Mouse (Mus musculus) G1E (cell line): ENCODE data around the gene Sorcs2. TPM values are rescaled to one million over a fixed set of nuclear protein-coding genes. Genes with fewer than 3 reads are reported as not detected.

ENCODE experiments used
- ATAC-seq: 2 replicates; pipeline ENCODE4 v1.8.0; 2016; ENCODE audit warnings: mild to moderate bottlenecking; ENCODE audit not compliant: insufficient number of reproducible peaks, poor library complexity, low FRiP score, severe bottlenecking; ENCODE audit errors: extremely low read depth
- DNase-seq: peaks from one replicate; pipeline ENCODE4 v3.0.0; 2012; ENCODE audit warnings: low spot score
- H3K27me3 ChIP-seq: 2 replicates; pipeline ENCODE4 v1.6.1; 2012; ENCODE audit warnings: mild to moderate bottlenecking, low read length, inconsistent platforms; ENCODE audit not compliant: insufficient read depth
- H3K36me3 ChIP-seq: replicated peaks from 2 replicates; pipeline ENCODE3; 2012; ENCODE audit warnings: mild to moderate bottlenecking, inconsistent platforms
- H3K4me1 ChIP-seq: 2 replicates; pipeline ENCODE4 v1.6.1; 2012; ENCODE audit warnings: low read depth, low read length, inconsistent platforms, mixed read lengths; ENCODE audit not compliant: insufficient read depth
- H3K4me3 ChIP-seq: 2 replicates; pipeline ENCODE4 v1.5.1; 2012; ENCODE audit warnings: low read depth, mild to moderate bottlenecking, inconsistent platforms, low read length, moderate library complexity, mixed read lengths
- H3K9me3 ChIP-seq: replicated peaks from 2 replicates; pipeline ENCODE4 v1.6.1; 2012; ENCODE audit warnings: inconsistent platforms
- CTCF ChIP-seq: IDR thresholded peaks from 2 replicates; pipeline ENCODE4 v1.5.1; 2012; ENCODE audit warnings: low read depth, low read length, inconsistent platforms, mixed read lengths
- GATA1 ChIP-seq: IDR thresholded peaks from 2 replicates; pipeline ENCODE4 v1.6.1; 2012; ENCODE audit warnings: borderline replicate concordance, low read length, inconsistent platforms, mixed read lengths
- GATA2 ChIP-seq: IDR thresholded peaks from 2 replicates; pipeline ENCODE4 v1.6.1; 2012; ENCODE audit warnings: low read depth, low read length, inconsistent platforms, borderline replicate concordance
- POLR2AphosphoS5 ChIP-seq: IDR thresholded peaks from 2 replicates; pipeline ENCODE4 v1.6.1; 2012; ENCODE audit warnings: low read depth, low read length, inconsistent platforms; ENCODE audit not compliant: insufficient replicate concordance
- TAL1 ChIP-seq: conservative IDR thresholded peaks from 2 replicates; pipeline ENCODE4 v1.6.1; 2012; ENCODE audit warnings: low read depth, low read length, inconsistent platforms, mixed read lengths
- polyA plus RNA-seq: library from polyadenylated mRNA; stranded (reverse); fragments of >175 nt; gene quantifications from 2 replicates; pipeline ENCODE4 v1.2.3, GENCODE M21; 2012
- total RNA-seq, 2 experiments: library from RNA; stranded (forward) in 1 of 2; stranded (reverse) in 1 of 2; fragments of 200-1000 nt in 1 of 2; fragments of >200 nt in 1 of 2; fragmentation: Nextera tagmentation in 1 of 2; gene quantifications; 2 replicates each; pipeline ENCODE4 v1.2.3; 2014 to 2017

Sorcs2 gene
- total and polyA plus RNA-seq, 3 experiments: 0.04 to 0.22 TPM; not detected in 1

DNA sequence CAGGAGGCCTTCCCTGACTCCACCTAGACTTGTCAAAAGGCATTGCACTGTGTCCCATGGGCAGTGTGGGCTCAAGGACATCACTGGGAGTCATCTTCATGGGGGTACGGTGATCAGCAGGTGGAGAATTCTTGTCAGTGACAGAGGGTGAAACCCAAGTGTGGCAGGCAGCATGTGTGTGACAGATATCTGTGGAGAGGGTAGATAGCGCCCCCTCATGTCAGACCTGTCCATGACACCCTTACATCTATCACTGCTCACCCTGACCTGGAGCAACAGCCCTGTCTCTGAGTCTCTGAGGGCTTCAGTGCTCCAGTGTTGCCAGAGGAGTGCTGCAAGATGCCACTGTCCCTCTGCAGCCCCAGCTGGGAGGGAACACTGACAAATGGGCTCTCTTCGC is 343.4 kb downstream of the Sorcs2 start:
- Histone ChIP-seq H3K27me3 (peaks cover 2% of the 10 kb centered on the region; the same call in 1 of the 2 replicates), H3K36me3 (no peaks in the 10 kb centered on the region), H3K9me3 (no peaks in the 10 kb centered on the region), H3K4me3 (no peak overlapping the region), H3K4me1 (no peaks in the 10 kb centered on the region)
- ATAC-seq (no peak), DNase-seq (no peak)
- no peak for TF ChIP-seq TAL1
- TF ChIP-seq GATA2: no peak

GRCm38 (mm10) chr5:36043154-36043553 is 354.8 kb downstream of the Sorcs2 start:
- Histone ChIP-seq H3K27me3 (no peaks in the 10 kb centered on the region), H3K4me3 (no peak overlapping the region)
- no peak for ATAC-seq

GRCm38 (mm10) chr5:36041756-36042155 is 356.2 kb downstream of the Sorcs2 start:
- Histone ChIP-seq H3K4me3 (no peak overlapping the region), H3K27me3 (no peaks in the 10 kb centered on the region), H3K36me3 (no peaks in the 10 kb centered on the region), H3K9me3 (no peaks in the 10 kb centered on the region), H3K4me1 (no peaks in the 10 kb centered on the region)
- TF ChIP-seq GATA1 (no peak), CTCF (no peak), TAL1 (no peak), POLR2AphosphoS5 (no peak), GATA2 (no peak)
- no peak for ATAC-seq
- DNase-seq: no peak

More at GRCm38 (mm10) chr5:36043154-36043553, 354.8 kb downstream of the Sorcs2 start:
- DNase-seq: no peak
- no peaks in the 10 kb centered on the region for H3K4me1 ChIP-seq
- no peak for TF ChIP-seq GATA2
- TF ChIP-seq TAL1: no peak
- no peak for TF ChIP-seq POLR2AphosphoS5
- no peak for TF ChIP-seq CTCF
- TF ChIP-seq GATA1: no peak
- H3K9me3 ChIP-seq: no peaks in the 10 kb centered on the region
- H3K36me3 ChIP-seq: no peaks in the 10 kb centered on the region

- Histone ChIP-seq H3K4me1 (no peaks in the 10 kb centered on the region), H3K4me3 (no peak overlapping the region), H3K36me3 (no peaks in the 10 kb centered on the region), H3K9me3 (no peaks in the 10 kb centered on the region), H3K27me3 (no peaks in the 10 kb centered on the region)
- ATAC-seq: no peak
- TF ChIP-seq GATA1: no peak
- TF ChIP-seq POLR2AphosphoS5: no peak
- TF ChIP-seq TAL1: no peak
- no peak for TF ChIP-seq CTCF
- TF ChIP-seq GATA2: no peak
- no peak for DNase-seq
These were observed 356.7 kb downstream of the Sorcs2 start for GRCm38 (mm10) chr5:36041236-36041562.

DNA sequence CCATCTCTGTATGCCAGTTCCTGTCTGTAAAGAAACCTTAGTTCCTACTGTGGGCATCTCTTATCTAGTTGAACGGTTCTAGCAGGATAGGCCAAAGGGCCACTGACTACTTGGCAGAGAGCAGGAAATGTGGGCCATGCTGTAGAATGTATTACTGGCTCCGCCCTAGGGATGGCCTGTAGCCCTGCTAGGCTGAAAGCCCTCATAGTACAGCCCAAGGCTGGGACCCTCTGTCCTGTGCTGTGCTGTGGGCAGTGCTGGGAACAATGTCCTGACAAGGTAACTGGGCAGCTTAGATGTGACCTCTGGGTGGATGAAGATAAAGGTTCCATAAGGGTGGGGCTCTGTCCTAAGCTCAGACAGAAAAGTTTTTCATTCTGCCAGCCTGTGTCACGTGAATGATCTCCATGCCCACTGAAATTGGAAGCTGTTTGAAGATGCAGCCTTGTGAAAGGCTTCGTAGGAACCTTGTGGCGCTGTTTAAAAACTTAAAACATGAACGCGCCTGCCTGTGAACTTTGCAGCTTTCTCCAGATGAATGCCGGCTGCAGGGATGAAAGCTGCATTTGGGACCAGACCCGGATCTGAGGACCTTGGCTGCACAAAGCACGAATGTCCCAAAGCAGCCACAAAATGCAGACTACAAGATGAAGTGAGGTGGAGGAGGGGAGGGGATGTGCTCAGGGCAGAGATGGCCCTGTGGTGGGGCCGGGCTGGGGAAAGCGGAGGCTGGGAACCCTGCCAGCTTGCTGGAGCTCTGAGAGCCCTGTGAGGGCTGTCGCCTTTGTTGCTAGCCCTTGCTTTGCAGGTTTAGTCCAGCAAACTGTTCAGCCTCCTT is 357.3 kb downstream of the Sorcs2 start:
- peaks cover 2% of the 10 kb centered on the region; the same call in 1 of the 2 replicates for H3K27me3 ChIP-seq
- no peaks in the 10 kb centered on the region for H3K9me3 ChIP-seq
- no peak for DNase-seq
- TF ChIP-seq GATA2 (no peak), POLR2AphosphoS5 (no peak), GATA1 (no peak), CTCF (no peak), TAL1 (no peak)
- no peak for ATAC-seq
- no peaks in the 10 kb centered on the region for H3K4me1 ChIP-seq
- H3K4me3 ChIP-seq: no peak overlapping the region
- H3K36me3 ChIP-seq: no peaks in the 10 kb centered on the region

DNA sequence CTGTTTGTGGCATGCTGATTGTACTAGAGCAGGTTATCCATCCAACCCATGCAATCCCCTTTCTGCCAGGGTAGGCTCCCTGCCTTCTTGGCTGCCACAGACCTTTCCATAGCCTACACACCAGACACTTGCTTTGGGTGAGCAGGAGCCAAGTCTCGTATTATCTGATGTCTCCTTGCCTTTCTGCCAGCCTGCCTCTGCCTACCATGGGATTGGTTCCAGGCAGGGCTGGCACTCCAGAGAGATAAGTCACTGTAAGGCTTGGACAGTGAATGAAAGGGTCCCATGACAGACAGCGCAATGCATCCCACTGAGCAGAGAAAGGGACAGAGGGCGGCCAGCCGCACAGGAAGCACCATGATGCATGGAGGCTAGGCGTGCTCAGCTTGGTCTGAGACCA is 358.3 kb downstream of the Sorcs2 start:
- Histone ChIP-seq H3K36me3 (no peaks in the 10 kb centered on the region), H3K4me1 (no peaks in the 10 kb centered on the region), H3K9me3 (no peaks in the 10 kb centered on the region), H3K4me3 (no peak overlapping the region), H3K27me3 (peaks cover 4% of the 10 kb centered on the region; the same call in 1 of the 2 replicates)
- ATAC-seq (no peak), DNase-seq (no peak)
- TF ChIP-seq GATA1 (no peak), TAL1 (no peak), CTCF (no peak), GATA2 (no peak), POLR2AphosphoS5 (no peak)
